Mouse (Mus musculus) liver, embryonic 14.5 days (tissue): ENCODE results near the gene Fam186a. TPM values are rescaled to one million over a fixed set of nuclear protein-coding genes. Genes with fewer than 3 reads are reported as not detected.
A peak's percentile ranks its signal among the peaks of the same experiment; 100 is the strongest.
"Not testable (repeated sequence)": the region's sequence is repeated elsewhere in the genome, so short reads cannot be mapped to it uniquely, and the experiment has no call there.

Source experiments
- ATAC-seq: fragments of 200-750 bp; cut with Nextera tagmentation; 2 replicates; pipeline ENCODE4 v1.8.0; 2017; ENCODE audit warnings: moderate number of reproducible peaks, mild to moderate bottlenecking, moderate library complexity; ENCODE audit not compliant: insufficient read depth
- DNase-seq, 3 experiments: peaks; one replicate each; pipeline ENCODE4 v3.0.0-alpha.2; 2012 to 2013; ENCODE audit warnings: low read depth in 3 of 3, low spot score in 3 of 3
- H3K27ac ChIP-seq: fragments of 300-500 bp; sonication (generic); 2 replicates; pipeline ENCODE4 v1.5.1; 2014; ENCODE audit warnings: moderate library complexity, mild to moderate bottlenecking, control low read depth, inconsistent platforms
- H3K27me3 ChIP-seq: fragments of 300-500 bp; sonication (generic); 2 replicates; pipeline ENCODE4 v1.6.1; 2014; ENCODE audit warnings: mild to moderate bottlenecking, low read length, moderate library complexity; ENCODE audit not compliant: control insufficient read depth, insufficient read depth
- H3K36me3 ChIP-seq: fragments of 300-500 bp; sonication (generic); replicated peaks from 2 replicates; pipeline ENCODE4 v1.6.1; 2014; ENCODE audit warnings: low read depth; ENCODE audit not compliant: control insufficient read depth, insufficient read depth
- H3K4me1 ChIP-seq, 2 experiments: fragments of 200-500 bp in 1 of 2; fragments of 300-500 bp in 1 of 2; sonication (generic) in 1 of 2; replicated peaks; 2 replicates each; pipeline ENCODE4 v1.6.1; 2012 to 2014; ENCODE audit warnings: antibody characterized with exemption in 1 of 2, inconsistent platforms in 1 of 2, low read length in 1 of 2; ENCODE audit not compliant: control insufficient read depth in 2 of 2, insufficient read depth in 2 of 2
- H3K4me2 ChIP-seq: fragments of 300-500 bp; sonication (generic); 2 replicates; pipeline ENCODE4 v1.6.1; 2014; ENCODE audit warnings: low read depth, mild to moderate bottlenecking, control low read depth, moderate library complexity
- H3K4me3 ChIP-seq, 2 experiments: fragments of 200-500 bp in 1 of 2; fragments of 300-500 bp in 1 of 2; sonication (generic) in 1 of 2; 2 replicates each; pipeline ENCODE4 v1.5.1; 2012 to 2014; ENCODE audit warnings: low read depth in 2 of 2, low read length in 2 of 2, mild to moderate bottlenecking in 2 of 2, control low read depth in 1 of 2, inconsistent platforms in 1 of 2, moderate library complexity in 1 of 2; ENCODE audit not compliant: insufficient read depth in 1 of 2
- H3K9ac ChIP-seq: fragments of 300-500 bp; sonication (generic); replicated peaks from 2 replicates; pipeline ENCODE4 v1.6.1; 2014; ENCODE audit warnings: mild to moderate bottlenecking, control low read depth, moderate library complexity
- H3K9me3 ChIP-seq: fragments of 300-500 bp; sonication (generic); 2 replicates; pipeline ENCODE4 v1.6.1; 2016; ENCODE audit warnings: low read length, mixed read lengths; ENCODE audit not compliant: control insufficient read depth
- CTCF ChIP-seq: IDR thresholded peaks from 2 replicates; pipeline ENCODE4 v1.5.1; 2016; ENCODE audit warnings: antibody characterized with exemption, low read depth, control low read depth
- EP300 ChIP-seq: IDR thresholded peaks from 2 replicates; pipeline ENCODE4 v1.6.1; 2016; ENCODE audit warnings: antibody characterized with exemption, low read depth
- WGBS: fragments of 180-500 bp; shearing (Covaris S2); extraction: QIAGEN DNeasy Blood & Tissue Kit; methylation state at CpG from one replicate; pipeline ENCODE4 v1.1.7; 2014; ENCODE audit not compliant: insufficient replicate concordance; 5-methylcytosine and 5-hydroxymethylcytosine counted together
- polyA plus RNA-seq, 2 experiments: library from polyadenylated mRNA; depleted of rRNA in 1 of 2; stranded (reverse) in 1 of 2; unstranded in 1 of 2; fragments of >200 nt; fragmentation: Nextera tagmentation in 1 of 2; extraction: Ambion mirVana in 1 of 2; gene quantifications; 2 replicates each; pipeline versions ENCODE4 v1.2.1 to v1.2.3; 2012 to 2014

Fam186a gene
- polyA plus RNA-seq, 2 experiments: not detected

- Histone ChIP-seq H3K27me3 (no peaks in the 10 kb centered on the region), H3K4me1 (peaks cover 0 to 9% of the 10 kb centered on the region in 2 experiments; a peak in 2 of 4 replicates), H3K36me3 (no peaks in the 10 kb centered on the region), H3K4me3 (no peak overlapping the region), H3K27ac (no peak overlapping the region), H3K4me2 (no peak overlapping the region), H3K9ac (no peak overlapping the region), H3K9me3 (no peaks in the 10 kb centered on the region)
- WGBS: 72% methylated on average over 4 of the region's 4 CpGs
- DNase-seq: no peak
- TF ChIP-seq CTCF (no peak), EP300 (no peak)
- ATAC-seq: no peak
Observed at GRCm38 (mm10) chr15:99911785-99912184, 55.1 kb downstream of the Fam186a start.

- H3K4me3 ChIP-seq, H3K9me3 ChIP-seq, DNase-seq, H3K9ac ChIP-seq, H3K4me1 ChIP-seq, ATAC-seq, H3K36me3 ChIP-seq, H3K4me2 ChIP-seq, H3K27ac ChIP-seq, H3K27me3 ChIP-seq: not testable (repeated sequence)
- peak; percentile 64 for TF ChIP-seq CTCF
- 36% methylated on average over 14 of the region's 14 CpGs for WGBS
Observed at GRCm38 (mm10) chr15:99909339-99909996, 57.4 kb downstream of the Fam186a start.

GRCm38 (mm10) chr15:99907514-99907913 lies 59.3 kb downstream of the Fam186a start:
- no peak overlapping the region for H3K9ac ChIP-seq
- 11% methylated on average over 1 of the region's 1 CpGs for WGBS
- DNase-seq (no peak), ATAC-seq (no peak)
- no peaks in the 10 kb centered on the region for H3K27me3 ChIP-seq
- no peaks in the 10 kb centered on the region for H3K9me3 ChIP-seq
- H3K27ac ChIP-seq: no peak overlapping the region
- TF ChIP-seq EP300 (no peak), CTCF (no peak)
- no peak overlapping the region for H3K4me2 ChIP-seq
- no peak overlapping the region for H3K4me3 ChIP-seq
- 0 out of 4 replicates have a peak, but pooled peaks cover 0 to 4% of the 10 kb centered on the region in 2 experiments for H3K4me1 ChIP-seq
- no peaks in the 10 kb centered on the region for H3K36me3 ChIP-seq

GRCm38 (mm10) chr15:99907041-99907440 lies 59.8 kb downstream of the Fam186a start:
- ATAC-seq (no peak), DNase-seq (no peak)
- 53% methylated on average over 4 of the region's 4 CpGs for WGBS
- Histone ChIP-seq H3K9me3 (no peaks in the 10 kb centered on the region), H3K4me2 (no peak overlapping the region), H3K9ac (no peak overlapping the region), H3K4me1 (0 out of 4 replicates have a peak, but pooled peaks cover 0 to 4% of the 10 kb centered on the region in 2 experiments), H3K36me3 (no peaks in the 10 kb centered on the region), H3K4me3 (no peak overlapping the region), H3K27me3 (no peaks in the 10 kb centered on the region), H3K27ac (no peak overlapping the region)
- TF ChIP-seq CTCF (no peak), EP300 (no peak)

GRCm38 (mm10) chr15:99904841-99905240 lies 62.0 kb downstream of the Fam186a start:
- H3K4me3 ChIP-seq: no peak overlapping the region
- H3K9me3 ChIP-seq: no peaks in the 10 kb centered on the region
- H3K27me3 ChIP-seq: no peaks in the 10 kb centered on the region
- DNase-seq (no peak), ATAC-seq (no peak)
- H3K36me3 ChIP-seq: no peaks in the 10 kb centered on the region
- H3K27ac ChIP-seq: no peak overlapping the region
- no peak overlapping the region for H3K9ac ChIP-seq
- no peak overlapping the region for H3K4me2 ChIP-seq
- 0 out of 4 replicates have a peak, but pooled peaks cover 0 to 2% of the 10 kb centered on the region in 2 experiments for H3K4me1 ChIP-seq
- WGBS: 72% methylated on average over 9 of the region's 9 CpGs
- no peak for TF ChIP-seq CTCF
- TF ChIP-seq EP300: no peak
